Mouse (Mus musculus) activated CD4-positive, CD25-positive, alpha-beta regulatory T cell, adult 9 weeks (primary cell): ENCODE data around the gene Nrxn2. TPM values are rescaled to one million over a fixed set of nuclear protein-coding genes. Genes with fewer than 3 reads are reported as not detected.

Experiments used
- polyA plus RNA-seq: library from polyadenylated mRNA; unstranded; fragments of 100-300 nt; shearing (Covaris generic); gene quantifications from one replicate; pipeline ENCODE4 v1.2.1, GENCODE M21; 2017

The Nrxn2 gene
- not detected for polyA plus RNA-seq

DNA sequence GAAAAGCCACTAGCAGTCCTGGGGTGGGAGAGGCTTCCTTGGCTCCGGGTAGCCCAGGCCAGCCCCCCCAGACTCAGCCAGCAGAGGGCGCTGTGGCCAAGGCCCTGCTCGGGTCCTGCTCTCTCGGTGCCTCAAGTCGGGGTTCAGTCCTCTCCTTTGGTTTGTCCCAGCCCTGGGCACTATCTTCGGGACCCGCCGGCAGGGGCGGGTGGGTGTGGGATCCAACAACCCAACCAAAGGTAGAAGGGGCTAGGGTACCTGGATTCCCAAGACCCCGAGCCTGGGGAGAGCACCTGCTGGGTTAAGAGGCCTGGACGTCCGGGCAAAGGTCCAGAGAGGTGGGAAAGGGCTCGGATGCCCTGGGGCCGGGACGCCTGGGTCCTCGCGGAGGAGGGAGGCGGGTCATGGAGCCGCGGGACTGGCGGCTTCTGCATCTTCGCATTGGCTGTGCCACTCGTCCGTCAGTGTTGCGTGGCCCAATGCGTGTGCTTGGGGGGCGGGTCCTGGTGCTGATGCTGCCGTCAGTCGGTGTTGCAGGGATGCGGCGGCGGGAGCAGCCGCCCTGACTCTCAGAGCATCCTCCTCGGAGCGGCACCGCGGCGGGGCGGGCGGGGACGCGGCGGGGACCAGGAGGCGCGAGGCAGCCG is at the start of gene Nrxn2:
Gene Nrxn2 (plus strand): TSS at position 499 of the 647 bp plus-strand sequence.

DNA sequence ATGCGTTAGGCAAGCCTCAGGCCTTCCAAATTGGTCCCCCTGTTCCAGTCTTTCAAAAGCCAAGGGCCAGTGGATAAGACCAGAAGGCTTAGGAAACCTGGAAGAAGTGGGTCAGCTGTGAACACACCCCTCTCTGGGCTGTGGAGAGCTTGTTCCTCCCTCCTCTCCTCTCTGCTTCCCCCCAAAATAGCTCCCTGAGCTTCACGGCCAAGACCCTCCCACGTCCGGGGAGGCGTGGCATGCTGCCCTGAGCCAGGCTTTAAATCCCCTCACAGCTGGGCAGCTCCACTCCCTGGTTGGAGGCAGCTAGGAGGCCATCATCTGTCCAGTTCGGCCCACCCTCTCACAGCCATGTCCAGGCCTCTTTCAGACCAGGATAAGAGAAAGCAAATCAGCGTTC is 34.4 kb upstream of the Nrxn2 start, which contains the start of gene Pygm:
Gene Pygm (plus strand): TSS at position 272 of the 400 bp plus-strand sequence.

DNA sequence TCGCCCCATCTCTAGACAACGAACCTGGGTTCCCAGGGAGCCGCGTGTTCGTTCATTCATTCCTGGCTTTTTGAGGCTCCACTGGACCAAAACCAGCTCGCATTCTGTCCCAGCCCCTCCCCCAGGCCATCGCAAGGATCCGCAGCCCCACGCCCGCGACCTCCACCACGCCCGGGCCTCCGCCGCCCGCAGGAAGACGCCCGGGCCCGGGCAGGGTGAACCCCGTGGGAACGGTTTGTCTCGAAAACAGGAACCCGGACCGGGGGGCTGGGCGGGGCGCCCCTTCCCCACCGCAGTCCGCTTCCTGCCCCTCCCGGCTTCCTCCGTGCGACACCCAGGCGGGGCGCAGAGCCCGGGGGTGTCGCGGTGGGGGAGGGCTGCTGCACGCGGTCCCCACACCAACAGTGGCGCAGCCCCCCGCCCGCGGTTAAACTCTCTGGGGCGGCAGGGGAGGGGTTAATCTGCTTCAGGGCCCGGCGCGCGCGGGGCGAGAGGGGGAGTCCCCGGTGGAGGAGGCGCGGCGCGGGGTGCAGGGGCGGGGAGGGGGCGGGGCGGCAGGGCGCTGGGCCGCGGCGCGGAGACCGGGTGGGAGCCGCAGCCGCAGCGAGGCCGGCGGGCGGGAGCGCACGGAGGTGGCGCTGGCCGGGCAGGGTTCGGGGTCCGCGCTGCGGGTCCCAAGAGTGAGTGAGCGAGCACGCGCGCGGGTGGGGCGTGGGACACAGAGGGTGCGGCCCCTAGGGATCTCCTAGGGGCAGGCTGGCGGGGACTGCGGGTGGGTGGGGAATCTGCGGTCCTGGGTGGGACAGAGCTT is 19.0 kb upstream of the Nrxn2 start, which contains the start of gene Rasgrp2:
Gene Rasgrp2 (plus strand): TSS at position 56 of the 811 bp plus-strand sequence.

DNA sequence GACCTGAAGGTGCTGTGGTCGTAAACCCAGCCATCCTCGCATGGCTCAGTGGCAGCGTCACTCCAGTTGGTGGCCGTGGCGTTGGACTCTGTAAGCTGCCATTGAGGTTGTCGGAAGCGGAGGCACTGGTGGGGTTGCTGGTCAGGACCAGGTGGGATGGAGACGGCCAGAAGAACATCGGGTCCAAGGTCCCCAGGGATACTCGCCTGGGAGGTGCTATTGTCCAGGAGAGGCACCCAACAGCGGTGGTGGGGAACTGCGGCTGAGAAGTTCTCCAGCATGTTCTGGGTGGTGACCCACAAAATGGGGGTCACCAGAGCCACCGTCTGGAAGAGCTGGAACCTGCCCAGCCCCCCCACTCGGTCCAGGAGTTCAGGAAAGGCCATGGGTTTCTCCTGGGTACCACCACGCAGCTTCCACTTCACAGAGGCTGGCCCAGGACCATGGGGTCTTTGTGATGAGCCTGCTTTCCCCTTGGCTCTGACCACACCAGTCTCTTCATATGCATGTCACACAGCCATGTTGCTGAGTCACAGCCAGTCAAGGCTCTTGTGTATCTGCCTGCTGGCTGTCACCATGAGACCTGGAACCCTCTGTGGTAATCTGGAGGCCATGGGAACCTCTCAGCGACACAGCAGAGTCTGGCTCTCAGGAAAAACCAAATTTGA is 124.0 kb downstream of the Nrxn2 start, which contains the start of gene Slc22a12:
Gene Slc22a12 (minus strand): TSS at position 666 of the 668 bp plus-strand sequence.

Other genes starting within 250 kb of the Nrxn2 start
- not detected for gene Majin, start 234.3 kb upstream of the Nrxn2 start, polyA plus RNA-seq
- not detected for gene Gpha2, start 192.4 kb upstream of the Nrxn2 start, polyA plus RNA-seq
- 10.3 TPM for gene Ppp2r5b, start 182.9 kb upstream of the Nrxn2 start, polyA plus RNA-seq
- gene Atg2a, start 177.1 kb upstream of the Nrxn2 start, polyA plus RNA-seq, result 47.3 TPM
- gene Ehd1, start 142.0 kb upstream of the Nrxn2 start, polyA plus RNA-seq, result 26.2 TPM
- gene Cdc42bpg, start 112.3 kb upstream of the Nrxn2 start, polyA plus RNA-seq, result 0.18 TPM
- 66.7 TPM for gene Men1, start 83.8 kb upstream of the Nrxn2 start, polyA plus RNA-seq
- gene Map4k2, start 77.6 kb upstream of the Nrxn2 start, polyA plus RNA-seq, result 114 TPM
- gene Sf1, start 55.0 kb upstream of the Nrxn2 start, polyA plus RNA-seq, result 239 TPM
- gene Pygm, start 34.3 kb upstream of the Nrxn2 start, polyA plus RNA-seq, result 4.6 TPM
- gene Rasgrp2, start 19.4 kb upstream of the Nrxn2 start, polyA plus RNA-seq, result 115 TPM
- gene Slc22a12, start 124.3 kb downstream of the Nrxn2 start, polyA plus RNA-seq, result not detected